Mouse (Mus musculus) 3134 (cell line): ENCODE measurements around the gene 1700001C19Rik.

ENCODE experiments used
- DNase-seq: peaks from one replicate; pipeline ENCODE4 v3.0.0-alpha.2; 2011; ENCODE audit warnings: low spot score; ENCODE audit not compliant: insufficient read length; ENCODE audit errors: extremely low read depth

1700001C19Rik gene

DNA sequence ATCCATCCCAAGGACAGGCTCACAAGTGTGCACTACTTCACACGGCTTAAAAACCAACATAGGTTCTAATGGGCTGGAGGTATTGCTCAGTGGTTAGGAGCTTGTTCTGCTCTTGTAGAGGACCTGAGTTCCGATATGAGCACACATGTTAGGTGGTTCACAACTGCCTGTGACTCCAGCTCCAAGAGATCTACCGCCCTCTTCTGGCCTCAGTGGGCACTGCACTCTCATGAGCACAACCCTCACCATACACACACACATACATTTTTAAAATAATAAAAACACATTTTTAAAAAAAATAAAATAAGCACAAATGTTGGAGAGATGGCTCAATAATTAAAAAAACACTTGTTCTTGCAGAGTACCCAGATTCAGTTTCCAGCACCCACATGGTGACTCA lies 53.1 kb downstream of the 1700001C19Rik start:
- no peak for DNase-seq

DNA sequence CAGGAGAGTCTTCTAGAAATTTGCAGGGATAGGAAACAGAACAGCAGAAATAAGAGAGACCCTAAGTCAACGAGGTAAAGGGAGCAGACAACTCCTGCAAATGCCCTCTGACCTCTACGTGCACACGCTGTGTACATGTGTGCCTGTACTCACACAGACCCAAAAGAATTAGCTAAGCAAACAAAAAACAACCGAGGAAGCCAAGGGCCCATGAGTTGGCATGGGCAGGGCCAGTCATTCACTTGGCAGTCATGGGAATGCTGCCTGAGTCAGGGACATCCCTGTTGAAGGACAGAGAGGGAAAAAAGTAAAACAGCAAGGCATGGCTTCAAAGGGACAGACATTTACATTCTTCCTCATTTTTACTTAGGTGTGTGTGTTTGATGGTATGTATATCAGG lies 53.9 kb downstream of the 1700001C19Rik start:
- no peak for DNase-seq

DNA sequence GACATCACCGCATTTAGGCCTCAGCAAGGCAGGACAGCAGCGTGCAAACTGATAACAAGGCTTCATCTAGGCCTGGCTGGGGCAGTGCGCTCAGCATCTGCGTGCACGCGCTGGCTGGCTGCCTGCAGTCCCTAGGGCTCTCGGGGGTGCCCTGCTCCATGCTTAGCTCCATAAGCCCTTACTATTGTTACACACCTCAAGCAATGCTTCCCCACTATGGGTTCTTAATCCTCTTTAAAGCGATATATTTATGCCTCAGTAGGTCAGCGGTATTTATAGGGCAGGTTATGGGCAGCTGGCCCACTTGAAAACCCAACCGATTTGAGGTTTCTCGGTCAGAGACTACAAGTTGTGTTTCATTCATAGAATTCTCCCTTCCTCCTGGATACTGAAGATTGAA lies 55.3 kb downstream of the 1700001C19Rik start:
- DNase-seq = no peak

DNA sequence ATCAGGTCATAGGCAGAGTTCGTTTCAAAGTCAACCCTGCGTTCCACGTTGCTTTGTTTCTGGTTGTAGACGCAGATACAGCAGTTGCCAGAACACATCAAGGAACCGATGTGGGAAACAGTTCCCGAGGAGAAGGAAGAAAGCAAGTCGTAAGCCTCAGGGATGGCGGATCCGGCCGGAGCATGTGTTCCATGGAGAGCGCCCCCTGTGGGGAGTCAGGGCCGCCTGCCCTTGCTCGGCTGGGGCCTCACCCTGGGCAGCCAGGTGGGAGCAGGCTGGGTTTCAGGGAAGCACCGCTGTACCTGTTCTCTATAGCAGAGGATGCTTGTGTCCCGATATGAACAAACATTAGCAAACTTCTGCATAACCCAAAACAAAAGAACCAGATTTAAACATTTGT lies 59.0 kb downstream of the 1700001C19Rik start:
- DNase-seq = no peak

DNA sequence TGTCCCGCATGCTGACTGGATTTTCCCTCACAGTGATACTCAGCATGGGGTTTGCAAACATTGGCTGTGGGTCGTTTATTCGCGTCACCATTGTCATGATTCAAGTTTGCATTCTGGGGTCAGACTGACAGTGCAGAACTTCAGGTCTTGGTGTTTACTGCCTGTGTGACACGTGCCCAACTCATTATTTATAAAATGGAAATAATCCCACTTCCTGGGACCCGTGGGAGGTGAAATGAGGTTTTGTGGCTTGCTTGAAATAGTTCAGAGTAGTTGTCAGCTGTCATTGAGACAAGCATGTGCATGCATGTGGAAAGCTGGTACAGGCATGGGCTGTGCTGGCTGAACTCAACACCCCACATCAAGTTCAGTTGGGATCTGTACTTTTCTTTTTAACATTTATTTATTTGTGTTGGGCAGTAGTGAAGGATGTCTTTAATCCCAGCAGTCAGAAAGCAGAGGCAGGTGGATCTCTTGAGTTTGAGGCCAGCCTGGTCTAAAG lies 60.3 kb downstream of the 1700001C19Rik start:
- DNase-seq = no peak

DNA sequence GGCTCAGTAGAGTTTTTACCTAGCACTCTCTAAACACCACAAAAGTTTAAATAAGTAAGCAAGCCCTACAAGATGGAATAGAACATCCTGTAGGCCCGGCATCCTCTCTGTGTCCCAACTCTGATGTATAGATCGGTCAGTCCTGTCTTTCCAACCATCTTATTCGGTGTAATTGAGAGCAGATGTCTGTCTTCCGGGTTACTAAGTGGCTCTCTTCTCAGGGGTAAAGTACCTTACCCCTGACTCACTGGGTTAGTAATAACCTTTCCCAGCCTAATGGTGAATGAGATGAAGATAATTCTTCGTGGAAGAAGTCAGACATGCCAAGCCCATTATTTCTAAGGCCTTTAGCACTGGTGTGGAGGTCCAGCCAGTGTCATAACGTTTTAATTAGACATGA lies 63.2 kb downstream of the 1700001C19Rik start:
- no peak for DNase-seq

DNA sequence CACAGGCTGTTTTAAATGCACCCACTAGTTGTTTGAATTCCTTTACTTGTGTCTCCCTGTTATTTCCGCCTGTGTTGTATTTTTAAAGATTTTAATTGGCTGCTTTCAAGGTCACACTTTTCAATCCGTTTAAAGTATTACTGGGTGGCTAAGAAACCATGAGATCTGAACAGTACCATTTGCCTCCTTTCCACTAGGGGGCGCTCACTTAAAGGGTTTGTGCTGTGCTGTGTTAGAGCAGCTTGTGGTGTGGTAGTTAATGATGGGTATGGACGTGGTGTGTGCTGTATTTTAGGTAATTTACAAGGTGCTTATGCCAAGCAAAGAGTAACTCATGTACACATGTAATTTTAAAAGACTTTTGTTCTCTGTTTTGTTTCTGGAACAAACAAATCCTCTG lies 65.7 kb downstream of the 1700001C19Rik start:
- peak; percentile 45 for DNase-seq

DNA sequence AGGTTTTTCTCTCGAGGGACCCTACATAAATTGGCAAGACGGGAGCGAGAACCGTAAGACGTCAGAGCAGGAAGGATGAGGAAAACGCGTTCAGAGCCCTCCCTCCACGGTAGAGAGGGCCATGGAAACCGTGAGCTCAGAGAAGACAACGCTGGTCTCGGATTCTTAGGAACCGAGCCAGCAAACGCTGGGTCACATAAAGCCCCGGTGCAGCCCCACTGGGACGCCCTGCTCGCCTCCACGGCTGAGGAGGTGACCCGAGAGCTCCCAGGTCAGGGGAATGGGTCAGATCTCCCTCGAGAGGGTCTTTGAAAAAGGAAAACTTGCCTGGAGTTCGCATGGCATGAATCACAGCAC lies 68.1 kb downstream of the 1700001C19Rik start:
- no peak for DNase-seq

DNA sequence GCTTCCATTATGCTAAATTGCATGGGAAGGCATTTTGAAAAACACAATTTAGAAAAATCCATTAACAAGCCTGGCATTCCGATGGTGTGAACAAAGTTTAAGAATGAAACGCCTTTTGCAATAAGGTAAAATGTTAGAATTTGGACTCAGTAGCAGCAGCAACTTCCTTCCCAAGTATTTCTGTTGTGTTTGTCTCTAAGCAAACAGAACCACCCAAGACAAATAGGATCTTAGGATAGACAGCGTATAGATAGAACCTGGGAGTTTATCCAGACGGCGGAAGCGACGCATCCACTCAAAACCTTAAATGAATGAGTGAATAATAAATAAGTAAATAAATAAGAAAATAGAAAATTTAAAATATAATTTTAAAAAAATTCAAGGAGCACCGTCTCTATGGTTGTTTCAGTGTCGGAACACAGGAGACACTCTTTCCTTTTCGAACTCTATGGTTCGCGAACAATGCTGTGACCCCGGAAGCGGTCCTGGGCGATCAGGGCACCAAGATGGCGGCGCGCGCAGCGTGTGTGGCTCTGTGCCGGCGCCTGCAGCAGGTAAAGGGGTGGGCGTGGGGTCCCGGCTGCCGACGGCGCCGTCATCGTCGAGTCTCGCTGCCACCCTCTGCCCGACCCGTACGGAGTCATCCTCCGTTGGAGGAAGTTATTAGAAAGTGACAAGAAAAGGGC lies 68.6 kb downstream of the 1700001C19Rik start, which contains the start of gene Mrps10:
Mrps10 (plus strand) TSS at position 487 of the 686 bp plus-strand sequence.
- DNase-seq = peak; percentile 89
